Mouse (Mus musculus): Measurements from ENCODE around the gene Rab11fip3. TPM values are rescaled to one million over a fixed set of nuclear protein-coding genes. Genes with fewer than 3 reads are reported as not detected.

Rab11fip3 gene
- polyA plus RNA-seq, 1 experiment from 2014 or later: 1.9 TPM

- Histone ChIP-seq H3K36me3 (no peaks in the 10 kb centered on the region), H3K27ac (no peak overlapping the region), H3K27me3 (peaks cover 10% of the 10 kb centered on the region; the same call in 1 of the 2 replicates), H3K9ac (no peak overlapping the region), H3K4me2 (no peak overlapping the region), H3K9me3 (replicated peaks) (no peaks in the 10 kb centered on the region), H3K4me3 (replicated peaks) (no peak overlapping the region), H3K4me1 (replicated peaks) (no peaks in the 10 kb centered on the region)
- 55% methylated on average over 2 of the region's 2 CpGs for WGBS (ENCODE audit: insufficient replicate concordance)
- ATAC-seq (ENCODE audit: low read depth) (no peak), DNase-seq (no peak)
Observed at GRCm38 (mm10) chr17:26078851-26079250, 9.5 kb upstream of the Rab11fip3 start.

- 56% methylated on average over 3 of the region's 3 CpGs for WGBS (ENCODE audit: insufficient replicate concordance)
Observed at GRCm38 (mm10) chr17:26075246-26075645, 5.9 kb upstream of the Rab11fip3 start.

GRCm38 (mm10) chr17:26070136-26070535, 781 bp upstream of the Rab11fip3 start:
- peaks cover 38% of the 10 kb centered on the region for H3K4me1 ChIP-seq (replicated peaks)
- H3K4me3 ChIP-seq (replicated peaks): peak overlapping the region; percentile 76
- H3K9ac ChIP-seq: peak overlapping the region; percentile 44
- DNase-seq (no peak), ATAC-seq (ENCODE audit: low read depth) (no peak)
- WGBS (ENCODE audit: insufficient replicate concordance): 24% methylated on average over 6 of the region's 6 CpGs
- H3K9me3 ChIP-seq (replicated peaks): 0 out of 2 replicates have a peak, but pooled peaks cover 3% of the 10 kb centered on the region
- peaks cover 76% of the 10 kb centered on the region for H3K27me3 ChIP-seq
- H3K27ac ChIP-seq: no peak overlapping the region
- no peaks in the 10 kb centered on the region for H3K36me3 ChIP-seq
- peak overlapping the region; percentile 96 for H3K4me2 ChIP-seq

More at GRCm38 (mm10) chr17:26075246-26075645, 5.9 kb upstream of the Rab11fip3 start:
- ATAC-seq (ENCODE audit: low read depth) (no peak), DNase-seq (no peak)
- Histone ChIP-seq H3K36me3 (no peaks in the 10 kb centered on the region), H3K9me3 (replicated peaks) (no peaks in the 10 kb centered on the region), H3K9ac (no peak overlapping the region), H3K4me1 (replicated peaks) (peaks cover 1% of the 10 kb centered on the region; the same call in 1 of the 2 replicates), H3K4me2 (no peak overlapping the region), H3K4me3 (replicated peaks) (no peak overlapping the region), H3K27ac (no peak overlapping the region), H3K27me3 (peaks cover 42% of the 10 kb centered on the region)

- H3K27ac ChIP-seq: no peak overlapping the region
- no peak for DNase-seq
- peak overlapping the region; percentile 96 for H3K4me2 ChIP-seq
- 4% methylated on average over 44 of the region's 44 CpGs for WGBS (ENCODE audit: insufficient replicate concordance)
- H3K9me3 ChIP-seq (replicated peaks): 0 out of 2 replicates have a peak, but pooled peaks cover 3% of the 10 kb centered on the region
- peak overlapping the region; percentile 76 for H3K4me3 ChIP-seq (replicated peaks)
- peaks cover 44% of the 10 kb centered on the region for H3K4me1 ChIP-seq (replicated peaks)
- no peaks in the 10 kb centered on the region for H3K36me3 ChIP-seq
- no peak for ATAC-seq (ENCODE audit: low read depth)
- H3K27me3 ChIP-seq: peaks cover 72% of the 10 kb centered on the region
- peak overlapping the region; percentile 71 for H3K9ac ChIP-seq
Observed at GRCm38 (mm10) chr17:26068024-26068830, 1.1 kb downstream of the Rab11fip3 start.

- Histone ChIP-seq H3K4me3 (replicated peaks) (no peak overlapping the region), H3K9me3 (replicated peaks) (0 out of 2 replicates have a peak, but pooled peaks cover 3% of the 10 kb centered on the region), H3K4me2 (0 out of 2 replicates have a peak overlapping the region, but pooled peaks have one; percentile 96), H3K4me1 (replicated peaks) (peaks cover 44% of the 10 kb centered on the region), H3K27ac (no peak overlapping the region), H3K9ac (no peak overlapping the region), H3K36me3 (no peaks in the 10 kb centered on the region), H3K27me3 (peaks cover 56% of the 10 kb centered on the region)
- no peak for DNase-seq
- WGBS (ENCODE audit: insufficient replicate concordance): 73% methylated on average over 7 of the region's 7 CpGs
- no peak for ATAC-seq (ENCODE audit: low read depth)
Observed at GRCm38 (mm10) chr17:26066488-26067020, 2.8 kb downstream of the Rab11fip3 start.

GRCm38 (mm10) chr17:26064916-26065315, 4.4 kb downstream of the Rab11fip3 start:
- H3K4me3 ChIP-seq (replicated peaks): no peak overlapping the region
- 36% methylated on average over 6 of the region's 6 CpGs for WGBS (ENCODE audit: insufficient replicate concordance)
- no peaks in the 10 kb centered on the region for H3K36me3 ChIP-seq
- H3K27me3 ChIP-seq: peaks cover 40% of the 10 kb centered on the region
- H3K4me1 ChIP-seq (replicated peaks): peaks cover 40% of the 10 kb centered on the region
- no peak for DNase-seq
- no peak for ATAC-seq (ENCODE audit: low read depth)
- H3K9ac ChIP-seq: no peak overlapping the region
- no peak overlapping the region for H3K27ac ChIP-seq
- 0 out of 2 replicates have a peak, but pooled peaks cover 3% of the 10 kb centered on the region for H3K9me3 ChIP-seq (replicated peaks)
- H3K4me2 ChIP-seq: no peak overlapping the region

- H3K4me2 ChIP-seq: no peak overlapping the region
- no peaks in the 10 kb centered on the region for H3K36me3 ChIP-seq
- no peak overlapping the region for H3K9ac ChIP-seq
- peaks cover 9% of the 10 kb centered on the region; the same call in 1 of the 2 replicates for H3K27me3 ChIP-seq
- H3K4me3 ChIP-seq (replicated peaks): no peak overlapping the region
- peaks cover 12% of the 10 kb centered on the region for H3K4me1 ChIP-seq (replicated peaks)
- ATAC-seq (ENCODE audit: low read depth) (no peak), DNase-seq (no peak)
- no peak overlapping the region for H3K27ac ChIP-seq
- no peaks in the 10 kb centered on the region for H3K9me3 ChIP-seq (replicated peaks)
- 74% methylated on average over 9 of the region's 9 CpGs for WGBS (ENCODE audit: insufficient replicate concordance)
Observed at GRCm38 (mm10) chr17:26057787-26058567, 11.4 kb downstream of the Rab11fip3 start.

- no peak overlapping the region for H3K9ac ChIP-seq
- ATAC-seq (ENCODE audit: low read depth) (no peak), DNase-seq (no peak)
- no peaks in the 10 kb centered on the region for H3K9me3 ChIP-seq (replicated peaks)
- peaks cover 9% of the 10 kb centered on the region; the same call in 1 of the 2 replicates for H3K27me3 ChIP-seq
- H3K27ac ChIP-seq: no peak overlapping the region
- no peak overlapping the region for H3K4me3 ChIP-seq (replicated peaks)
- H3K36me3 ChIP-seq: no peaks in the 10 kb centered on the region
- no peak overlapping the region for H3K4me2 ChIP-seq
- H3K4me1 ChIP-seq (replicated peaks): peaks cover 12% of the 10 kb centered on the region
- 75% methylated on average over 8 of the region's 8 CpGs for WGBS (ENCODE audit: insufficient replicate concordance)
Observed at GRCm38 (mm10) chr17:26057278-26057677, 12.1 kb downstream of the Rab11fip3 start.

- H3K9me3 ChIP-seq (replicated peaks): no peaks in the 10 kb centered on the region
- H3K27me3 ChIP-seq: peaks cover 9% of the 10 kb centered on the region; the same call in 1 of the 2 replicates
- H3K4me2 ChIP-seq: no peak overlapping the region
- no peak for ATAC-seq (ENCODE audit: low read depth)
- 63% methylated on average over 6 of the region's 6 CpGs for WGBS (ENCODE audit: insufficient replicate concordance)
- peaks cover 15% of the 10 kb centered on the region for H3K4me1 ChIP-seq (replicated peaks)
- no peak overlapping the region for H3K27ac ChIP-seq
- H3K4me3 ChIP-seq (replicated peaks): no peak overlapping the region
- no peak for DNase-seq
- no peak overlapping the region for H3K9ac ChIP-seq
- H3K36me3 ChIP-seq: no peaks in the 10 kb centered on the region
Observed at GRCm38 (mm10) chr17:26055164-26055563, 14.2 kb downstream of the Rab11fip3 start.

GRCm38 (mm10) chr17:26054133-26054845, 15.1 kb downstream of the Rab11fip3 start:
- H3K4me2 ChIP-seq: no peak overlapping the region
- H3K4me1 ChIP-seq (replicated peaks): peaks cover 15% of the 10 kb centered on the region
- no peak overlapping the region for H3K27ac ChIP-seq
- H3K4me3 ChIP-seq (replicated peaks): no peak overlapping the region
- ATAC-seq (ENCODE audit: low read depth) (peak; percentile 65), DNase-seq (peak; percentile 29)
- no peak overlapping the region for H3K9ac ChIP-seq
- no peaks in the 10 kb centered on the region for H3K36me3 ChIP-seq
- H3K9me3 ChIP-seq (replicated peaks): no peaks in the 10 kb centered on the region
- WGBS (ENCODE audit: insufficient replicate concordance): 49% methylated on average over 17 of the region's 17 CpGs
- peaks cover 9% of the 10 kb centered on the region; the same call in 1 of the 2 replicates for H3K27me3 ChIP-seq
